Mouse (Mus musculus) MEL (cell line): Measurements from ENCODE around the gene Ripply2. TPM values are rescaled to one million over a fixed set of nuclear protein-coding genes. Genes with fewer than 3 reads are reported as not detected.

ENCODE experiments used
- DNase-seq: peaks from one replicate; pipeline ENCODE4 v3.0.0; 2011; ENCODE audit warnings: low read depth, low spot score
- H3K27ac ChIP-seq: 2 replicates; pipeline ENCODE4 v1.5.1; 2012; ENCODE audit warnings: low read depth, mild to moderate bottlenecking, control low read depth, low read length, moderate library complexity; ENCODE audit not compliant: control insufficient read depth
- H3K27me3 ChIP-seq, 2 experiments: fragments of 150-350 bp in 1 of 2; sonication (generic) in 1 of 2; 2 replicates each; pipeline ENCODE4 v1.6.1; 2012; ENCODE audit warnings: low read length in 2 of 2, mild to moderate bottlenecking in 2 of 2, improper control_type of control experiment in 1 of 2, moderate library complexity in 1 of 2; ENCODE audit not compliant: insufficient read depth in 2 of 2, control insufficient read depth in 1 of 2
- H3K36me3 ChIP-seq, 2 experiments: 2 replicates each; pipeline ENCODE4 v1.6.1; 2012 to 2014; ENCODE audit warnings: low read length in 2 of 2, improper control_type of control experiment in 1 of 2, inconsistent platforms in 1 of 2, mild to moderate bottlenecking in 1 of 2; ENCODE audit not compliant: insufficient read depth in 2 of 2, control insufficient read depth in 1 of 2
- H3K4me1 ChIP-seq, 2 experiments: fragments of 150-350 bp in 1 of 2; sonication (generic) in 1 of 2; 2 replicates each; pipeline ENCODE4 v1.6.1; 2012; ENCODE audit warnings: low read length in 2 of 2, improper control_type of control experiment in 1 of 2, mild to moderate bottlenecking in 1 of 2; ENCODE audit not compliant: insufficient read depth in 2 of 2, control insufficient read depth in 1 of 2
- H3K4me3 ChIP-seq, 2 experiments: fragments of 150-350 bp in 1 of 2; sonication (generic) in 1 of 2; 2 replicates each; pipeline ENCODE4 v1.5.1; 2012; ENCODE audit warnings: low read depth in 2 of 2, low read length in 2 of 2, mild to moderate bottlenecking in 2 of 2, moderate library complexity in 2 of 2, control low read depth in 1 of 2, improper control_type of control experiment in 1 of 2; ENCODE audit not compliant: control insufficient read depth in 1 of 2, insufficient read depth in 1 of 2
- H3K79me2 ChIP-seq: 2 replicates; pipeline ENCODE4 v1.6.1; 2012; ENCODE audit warnings: mild to moderate bottlenecking, low read length, moderate library complexity; ENCODE audit not compliant: control insufficient read depth, poor library complexity, insufficient read depth
- H3K9ac ChIP-seq: 2 replicates; pipeline ENCODE4 v1.6.1; 2012; ENCODE audit warnings: low read depth, mild to moderate bottlenecking, control low read depth, low read length, moderate library complexity; ENCODE audit not compliant: control insufficient read depth, poor library complexity, severe bottlenecking
- H3K9me3 ChIP-seq: fragments of 150-350 bp; sonication (generic); replicated peaks from 2 replicates; pipeline ENCODE4 v1.6.1; 2012; ENCODE audit warnings: mild to moderate bottlenecking, low read length, improper control_type of control experiment, moderate library complexity; ENCODE audit not compliant: insufficient read depth
- CTCF ChIP-seq, 3 experiments: IDR thresholded peaks in 2 of 3; conservative IDR thresholded peaks in 1 of 3; 2 replicates each; pipeline ENCODE4 v1.5.1; 2011 to 2012; ENCODE audit warnings: low read length in 3 of 3, low read depth in 2 of 3, mild to moderate bottlenecking in 2 of 3, improper control_type of control experiment in 1 of 3, inconsistent platforms in 1 of 3, mixed read lengths in 1 of 3, moderate library complexity in 1 of 3; ENCODE audit not compliant: control insufficient read depth in 1 of 3, insufficient read depth in 1 of 3, poor library complexity in 1 of 3, severe bottlenecking in 1 of 3
- EP300 ChIP-seq, 2 experiments: IDR thresholded peaks; 2 replicates each; pipeline ENCODE4 v1.6.1; 2011; ENCODE audit warnings: improper control_type of control experiment in 2 of 2, low read length in 2 of 2, low read depth in 1 of 2, mild to moderate bottlenecking in 1 of 2
- HCFC1 ChIP-seq: IDR thresholded peaks from 2 replicates; pipeline ENCODE4 v1.6.1; 2012; ENCODE audit warnings: low read depth, mild to moderate bottlenecking, inconsistent platforms, low read length, improper control_type of control experiment, moderate library complexity
- JUND ChIP-seq: IDR thresholded peaks from 2 replicates; pipeline ENCODE4 v1.6.1; 2011; ENCODE audit warnings: low read depth, mild to moderate bottlenecking, improper control_type of control experiment, low read length
- KAT2A ChIP-seq: conservative IDR thresholded peaks from 2 replicates; pipeline ENCODE4 v1.6.1; 2012; ENCODE audit warnings: low read depth, low read length, improper control_type of control experiment, inconsistent platforms
- MAZ ChIP-seq: IDR thresholded peaks from 2 replicates; pipeline ENCODE4 v1.6.1; 2012; ENCODE audit warnings: low read depth, mild to moderate bottlenecking, inconsistent platforms, low read length, improper control_type of control experiment
- MEF2A ChIP-seq: IDR thresholded peaks from 2 replicates; pipeline ENCODE4 v1.6.1; 2014; ENCODE audit warnings: low read depth, mild to moderate bottlenecking, inconsistent platforms, low read length, improper control_type of control experiment; ENCODE audit not compliant: poor library complexity, insufficient replicate concordance, severe bottlenecking; ENCODE audit errors: extremely low read depth
- MXI1 ChIP-seq: IDR thresholded peaks from 2 replicates; pipeline ENCODE4 v1.6.1; 2011; ENCODE audit warnings: mild to moderate bottlenecking, low read depth, low read length, improper control_type of control experiment
- MYB ChIP-seq: IDR thresholded peaks from 2 replicates; pipeline ENCODE4 v1.6.1; 2011; ENCODE audit warnings: mild to moderate bottlenecking, low read depth, low read length, improper control_type of control experiment
- MYC ChIP-seq: IDR thresholded peaks from 2 replicates; pipeline ENCODE4 v1.6.1; 2011; ENCODE audit warnings: low read depth, mild to moderate bottlenecking, low read length, improper control_type of control experiment, moderate library complexity
- NRF1 ChIP-seq: IDR thresholded peaks from 2 replicates; pipeline ENCODE4 v1.6.1; 2014; ENCODE audit warnings: low read depth, mild to moderate bottlenecking, inconsistent platforms, low read length, improper control_type of control experiment, moderate library complexity; ENCODE audit not compliant: poor library complexity, insufficient read depth, severe bottlenecking
- POLR2A ChIP-seq, 2 experiments: IDR thresholded peaks; 2 replicates each; pipeline ENCODE4 v1.6.1; 2011 to 2012; ENCODE audit warnings: low read length in 2 of 2, mild to moderate bottlenecking in 2 of 2, control low read depth in 1 of 2, improper control_type of control experiment in 1 of 2, low read depth in 1 of 2, moderate library complexity in 1 of 2; ENCODE audit not compliant: control insufficient read depth in 1 of 2, insufficient read depth in 1 of 2, poor library complexity in 1 of 2
- POLR2AphosphoS5 ChIP-seq: IDR thresholded peaks from 2 replicates; pipeline ENCODE4 v1.6.1; 2012; ENCODE audit warnings: low read depth, borderline replicate concordance, mild to moderate bottlenecking, inconsistent platforms, low read length, moderate library complexity, mixed read lengths
- RAD21 ChIP-seq: IDR thresholded peaks from 2 replicates; pipeline ENCODE4 v1.6.1; 2011; ENCODE audit warnings: mild to moderate bottlenecking, low read depth, low read length, improper control_type of control experiment
- SIN3A ChIP-seq: IDR thresholded peaks from 2 replicates; pipeline ENCODE4 v1.6.1; 2012; ENCODE audit warnings: low read length, improper control_type of control experiment, inconsistent platforms
- TAL1 ChIP-seq: IDR thresholded peaks from 2 replicates; pipeline ENCODE4 v1.6.1; 2012; ENCODE audit warnings: mild to moderate bottlenecking, inconsistent platforms, low read length, moderate library complexity, mixed read lengths
- polyA plus RNA-seq, 2 experiments: library from polyadenylated mRNA; stranded (reverse) in 1 of 2; unstranded in 1 of 2; fragments of >175 nt in 1 of 2; fragments of >200 nt in 1 of 2; gene quantifications; 2 replicates each; pipeline versions ENCODE4 v1.2.1 to v1.2.4; 2012; ENCODE audit warnings: low replicate concordance in 2 of 2, low read depth in 1 of 2; ENCODE audit not compliant: insufficient read length in 2 of 2, insufficient read depth in 1 of 2, missing spikeins in 1 of 2
- total RNA-seq: library from RNA; depleted of rRNA; stranded (reverse); fragments of 300-350 nt; gene quantifications from 2 replicates; pipeline ENCODE4 v1.2.3, GENCODE M21; 2012

Gene Ripply2
- total and polyA plus RNA-seq, 3 experiments: not detected

DNA sequence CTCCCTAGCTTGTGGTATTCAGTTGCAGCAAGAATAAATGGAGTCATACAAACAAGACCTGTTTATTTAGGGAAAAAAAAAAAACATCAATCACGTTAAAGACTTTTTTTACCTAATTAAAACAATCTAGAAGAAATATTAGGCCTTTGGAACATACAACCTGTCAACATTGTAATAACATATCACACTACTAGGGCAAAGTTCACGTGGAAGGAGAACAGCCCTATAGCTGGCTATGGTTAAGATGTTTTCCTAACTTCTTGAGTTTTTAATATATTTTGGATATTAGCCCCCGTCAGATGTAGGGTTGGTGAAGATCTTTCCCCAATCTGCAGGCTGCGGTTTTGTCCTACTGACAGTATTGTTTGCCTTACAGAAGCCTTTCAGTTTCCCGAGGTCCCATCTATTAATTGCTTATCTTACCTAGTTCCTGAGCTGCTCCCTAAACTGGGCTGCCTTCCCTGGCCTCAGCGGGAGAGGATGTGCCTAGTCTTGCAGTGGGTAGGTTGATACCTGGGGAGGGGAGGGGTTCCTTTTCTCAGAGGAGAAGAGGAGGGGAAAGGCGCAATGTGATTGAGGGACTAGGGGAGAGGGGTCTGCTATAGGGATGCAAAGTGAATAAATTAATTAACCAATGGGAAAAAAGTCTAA, 37.0 kb upstream of the Ripply2 start:
- Histone ChIP-seq H3K9me3 (no peaks in the 10 kb centered on the region), H3K4me3 (no peak overlapping the region), H3K36me3 (no peaks in the 10 kb centered on the region), H3K27me3 (no peaks in the 10 kb centered on the region; a peak in 1 of 4 replicates), H3K4me1 (peaks cover 0 to 4% of the 10 kb centered on the region in 2 experiments; a peak in 2 of 4 replicates), H3K79me2 (no peaks in the 10 kb centered on the region), H3K27ac (no peak overlapping the region), H3K9ac (no peak overlapping the region)
- TF ChIP-seq POLR2AphosphoS5 (no peak), JUND (no peak), HCFC1 (no peak), EP300 (IDR thresholded peaks at IDR 0.05; ENCODE audit: low read depth in 1 of 2, low read length in 2 of 2) (no peak), KAT2A (no peak), MAZ (no peak), MXI1 (no peak), MYB (no peak), RAD21 (no peak), MEF2A (no peak), NRF1 (no peak), MYC (no peak)
- no peak for DNase-seq

- no peaks in the 10 kb centered on the region for H3K79me2 ChIP-seq
- no peak for DNase-seq
These were observed 35.3 kb upstream of the Ripply2 start for GRCm38 (mm10) chr9:86980048-86980447.

More at GRCm38 (mm10) chr9:86980048-86980447, 35.3 kb upstream of the Ripply2 start:
- Histone ChIP-seq H3K4me3 (no peak overlapping the region), H3K9ac (no peak overlapping the region), H3K36me3 (no peaks in the 10 kb centered on the region), H3K4me1 (peaks cover 0 to 4% of the 10 kb centered on the region in 2 experiments; a peak in 2 of 4 replicates), H3K9me3 (no peaks in the 10 kb centered on the region), H3K27ac (no peak overlapping the region), H3K27me3 (peaks cover under 1 to 5% of the 10 kb centered on the region in 2 experiments; a peak in 3 of 4 replicates)
- TF ChIP-seq TAL1 (no peak), MAZ (no peak), SIN3A (no peak), POLR2A (IDR thresholded peaks at IDR 0.05; ENCODE audit: control insufficient read depth in 1 of 2, insufficient read depth in 1 of 2, low read depth in 1 of 2, low read length in 2 of 2, poor library complexity in 1 of 2) (no peak), HCFC1 (no peak), CTCF (IDR thresholded peaks at IDR 0.05 in 2 of 3, conservative IDR thresholded peaks at IDR 0.05 in 1 of 3; ENCODE audit: control insufficient read depth in 1 of 3, insufficient read depth in 1 of 3, low read depth in 2 of 3, low read length in 3 of 3, poor library complexity in 1 of 3, severe bottlenecking in 1 of 3) (no peak)
- TF ChIP-seq, all 39 proteins: peak for 0
